Mouse (Mus musculus): ENCODE results near the gene Sema3f.

GRCm38 (mm10) chr9:107645153-107645510, 65.1 kb downstream of the Sema3f start:
- TF ChIP-seq CTCF (IDR thresholded peaks at IDR 0.05; ENCODE audit: extremely low read depth, insufficient read depth, low read length) (no peak), POLR2A (IDR thresholded peaks at IDR 0.05; ENCODE audit: extremely low read depth, insufficient read depth, low read length) (no peak)

Measured in cortical plate, adult 2 months (tissue).